Mouse (Mus musculus): Measurements from ENCODE around the gene Ttc9.

The Ttc9 gene

GRCm38 (mm10) chr12:81631661-81632401, 782 bp downstream of the Ttc9 start:
- H3K36me3 ChIP-seq (ENCODE audit: control insufficient read depth, insufficient read depth, low read length, poor library complexity, severe bottlenecking) = no peaks in the 10 kb centered on the region
- no peak for DNase-seq (ENCODE audit: low read depth, low spot score)
- H3K27me3 ChIP-seq (ENCODE audit: control insufficient read depth, insufficient read depth, low read length, poor library complexity, severe bottlenecking) = no peaks in the 10 kb centered on the region

DNA sequence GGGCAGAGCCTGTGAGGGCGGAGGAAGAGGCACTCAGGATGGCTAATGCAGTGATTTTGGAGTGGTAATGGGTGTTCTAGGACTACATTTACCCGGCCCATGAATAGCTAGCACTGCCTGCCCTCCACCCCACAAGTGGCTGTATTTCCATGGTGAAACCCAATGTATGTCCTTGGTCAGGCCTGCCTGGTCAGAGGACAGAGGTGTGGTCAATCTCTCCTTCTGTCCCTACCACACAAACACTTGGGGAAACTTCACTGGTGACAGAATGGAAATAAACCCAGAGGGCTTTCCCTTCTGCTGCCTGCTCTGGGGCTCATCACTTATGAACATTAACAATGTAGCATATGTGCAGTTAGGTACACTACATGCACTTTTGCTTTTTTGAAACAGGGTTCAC, 2.2 kb downstream of the Ttc9 start:
- Histone ChIP-seq H3K27me3 (ENCODE audit: control insufficient read depth, insufficient read depth, low read length, poor library complexity, severe bottlenecking) (no peaks in the 10 kb centered on the region), H3K36me3 (ENCODE audit: control insufficient read depth, insufficient read depth, low read length, poor library complexity, severe bottlenecking) (no peaks in the 10 kb centered on the region)
- no peak for DNase-seq (ENCODE audit: low read depth, low spot score)

DNA sequence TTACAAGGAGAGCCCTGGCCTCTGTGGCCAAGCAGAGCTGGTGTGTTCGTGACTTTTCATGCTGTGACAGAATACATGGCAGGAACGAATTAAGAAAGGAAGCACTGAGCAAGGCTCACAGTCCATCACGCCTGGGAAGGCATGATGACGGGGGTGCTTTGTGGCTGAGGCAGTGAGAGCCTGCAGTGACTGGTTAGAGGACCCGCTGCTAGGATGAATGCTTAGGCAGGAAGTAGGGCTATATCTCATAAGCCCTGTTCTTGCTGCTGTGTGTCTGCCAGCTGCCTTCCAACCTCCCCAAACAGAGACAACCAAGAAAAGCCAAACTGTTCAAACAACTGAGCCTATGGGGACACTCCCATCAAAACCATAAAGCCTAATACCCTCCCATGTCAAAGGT, 9.6 kb downstream of the Ttc9 start:
- no peak for DNase-seq (ENCODE audit: low read depth, low spot score)
- H3K36me3 ChIP-seq (ENCODE audit: control insufficient read depth, insufficient read depth, low read length, poor library complexity, severe bottlenecking) = no peaks in the 10 kb centered on the region

DNA sequence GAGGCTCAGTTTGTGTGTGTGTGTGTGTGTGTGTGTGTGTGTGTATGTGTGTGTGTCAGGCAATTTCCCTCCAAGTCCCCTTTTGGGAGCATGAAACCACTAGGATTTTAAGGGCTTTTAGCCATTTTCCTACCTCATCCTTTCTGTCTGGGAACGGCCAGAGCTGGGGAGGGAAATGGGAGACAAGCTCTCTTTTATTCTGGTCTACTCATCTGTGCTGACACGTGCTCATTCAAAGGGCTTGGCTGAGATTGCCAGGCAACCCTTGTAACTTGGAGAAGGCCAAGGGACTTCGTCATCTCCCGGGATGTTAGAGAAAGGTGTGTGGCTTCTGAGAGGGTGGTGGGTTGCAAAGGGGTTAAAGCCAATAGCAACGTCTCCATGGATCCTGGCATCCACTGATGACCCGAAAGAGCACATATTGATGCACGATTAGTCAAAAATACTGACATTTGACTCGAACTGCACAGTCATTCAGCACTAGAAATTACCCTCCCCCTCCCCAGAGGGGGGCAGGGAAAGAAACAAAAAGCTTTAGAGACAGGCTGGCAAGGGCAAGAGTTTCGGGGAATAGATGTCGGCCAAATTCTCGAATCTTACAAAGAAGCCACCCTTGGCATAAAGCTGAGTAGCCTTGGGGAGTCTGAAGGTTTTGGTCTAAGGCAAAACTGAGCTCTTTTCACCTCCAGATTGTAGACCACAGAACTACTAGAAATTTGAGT, 11.5 kb downstream of the Ttc9 start:
- DNase-seq (ENCODE audit: low read depth, low spot score) = no peak
- no peaks in the 10 kb centered on the region for H3K36me3 ChIP-seq (ENCODE audit: control insufficient read depth, insufficient read depth, low read length, poor library complexity, severe bottlenecking)
- H3K27me3 ChIP-seq (ENCODE audit: control insufficient read depth, insufficient read depth, low read length, poor library complexity, severe bottlenecking) = no peaks in the 10 kb centered on the region

More for the DNA sequence above, 9.6 kb downstream of the Ttc9 start:
- no peaks in the 10 kb centered on the region for H3K27me3 ChIP-seq (ENCODE audit: control insufficient read depth, insufficient read depth, low read length, poor library complexity, severe bottlenecking)

- no peak for DNase-seq (ENCODE audit: low read depth, low spot score)
- Histone ChIP-seq H3K27me3 (ENCODE audit: control insufficient read depth, insufficient read depth, low read length, poor library complexity, severe bottlenecking) (no peaks in the 10 kb centered on the region), H3K36me3 (ENCODE audit: control insufficient read depth, insufficient read depth, low read length, poor library complexity, severe bottlenecking) (no peaks in the 10 kb centered on the region)
Measured at GRCm38 (mm10) chr12:81646811-81647210, 15.8 kb downstream of the Ttc9 start.

DNA sequence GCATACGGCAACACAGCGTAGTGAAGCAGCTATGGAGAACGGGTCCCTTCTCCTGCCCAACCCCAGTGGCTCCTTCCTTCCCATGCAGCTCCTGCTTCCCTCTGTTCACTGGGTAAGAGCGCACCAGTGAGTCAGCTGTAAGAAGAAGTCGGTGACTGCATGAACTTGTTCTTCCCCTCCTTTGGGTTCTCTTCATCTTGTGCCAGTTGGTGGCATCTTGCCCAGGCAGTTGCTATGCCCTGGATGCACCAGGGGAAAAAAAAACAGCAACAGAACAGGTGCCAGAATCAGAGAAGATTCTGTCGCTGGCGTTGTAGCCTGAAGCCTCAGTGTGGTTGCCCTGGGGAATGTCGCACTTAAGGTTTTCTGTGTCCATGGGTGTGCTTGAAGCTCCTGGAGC, 22.3 kb downstream of the Ttc9 start:
- no peak for DNase-seq (ENCODE audit: low read depth, low spot score)
- no peaks in the 10 kb centered on the region for H3K27me3 ChIP-seq (ENCODE audit: control insufficient read depth, insufficient read depth, low read length, poor library complexity, severe bottlenecking)
- H3K36me3 ChIP-seq (ENCODE audit: control insufficient read depth, insufficient read depth, low read length, poor library complexity, severe bottlenecking) = no peaks in the 10 kb centered on the region

DNA sequence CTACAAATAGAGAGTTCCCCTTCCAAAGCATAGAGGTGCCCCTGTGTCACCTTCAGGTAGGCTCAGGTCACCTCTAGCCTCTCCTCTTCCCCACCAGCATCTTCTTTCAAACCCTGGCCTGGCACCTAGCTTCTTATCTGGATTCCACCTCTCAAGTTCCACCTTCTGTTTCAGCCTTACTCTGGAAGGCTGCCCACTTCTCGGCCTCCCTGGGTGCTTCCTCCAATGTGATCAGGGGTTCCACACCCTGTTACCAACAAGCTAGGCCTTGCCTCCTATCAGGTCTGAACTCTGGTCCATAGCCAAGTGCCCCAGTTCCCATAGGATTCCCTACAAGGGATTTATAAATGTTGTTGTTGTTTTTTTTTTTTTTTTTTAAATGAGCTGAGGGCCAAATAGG, 26.3 kb downstream of the Ttc9 start:
- no peak for DNase-seq (ENCODE audit: low read depth, low spot score)
- no peaks in the 10 kb centered on the region for H3K36me3 ChIP-seq (ENCODE audit: control insufficient read depth, insufficient read depth, low read length, poor library complexity, severe bottlenecking)
- no peaks in the 10 kb centered on the region for H3K27me3 ChIP-seq (ENCODE audit: control insufficient read depth, insufficient read depth, low read length, poor library complexity, severe bottlenecking)

GRCm38 (mm10) chr12:81658086-81658485, 27.0 kb downstream of the Ttc9 start:
- DNase-seq (ENCODE audit: low read depth, low spot score) = peak; percentile 49
- Histone ChIP-seq H3K27me3 (ENCODE audit: control insufficient read depth, insufficient read depth, low read length, poor library complexity, severe bottlenecking) (no peaks in the 10 kb centered on the region), H3K36me3 (ENCODE audit: control insufficient read depth, insufficient read depth, low read length, poor library complexity, severe bottlenecking) (no peaks in the 10 kb centered on the region)

DNA sequence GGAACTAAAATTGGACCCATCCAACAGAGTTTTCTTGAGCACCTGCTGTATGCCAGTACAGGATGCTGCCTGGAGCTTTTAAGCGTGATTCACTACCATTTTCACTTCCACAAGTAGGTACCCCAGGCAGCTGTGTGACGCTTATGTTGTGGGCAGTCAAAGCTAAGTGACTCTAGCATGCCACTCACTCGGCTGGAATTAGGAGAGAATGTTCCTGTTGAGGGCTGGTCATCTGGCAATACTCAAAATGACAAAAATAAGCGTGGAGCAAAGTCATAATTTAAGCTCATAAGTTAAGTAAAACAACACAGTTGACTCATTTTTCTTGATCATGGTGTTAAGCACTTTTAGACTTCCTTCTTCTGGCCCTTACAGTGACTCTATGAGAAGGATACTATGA, 31.0 kb downstream of the Ttc9 start:
- Histone ChIP-seq H3K27me3 (ENCODE audit: control insufficient read depth, insufficient read depth, low read length, poor library complexity, severe bottlenecking) (no peaks in the 10 kb centered on the region), H3K36me3 (ENCODE audit: control insufficient read depth, insufficient read depth, low read length, poor library complexity, severe bottlenecking) (no peaks in the 10 kb centered on the region)
- DNase-seq (ENCODE audit: low read depth, low spot score) = peak; percentile 5

- Histone ChIP-seq H3K36me3 (ENCODE audit: control insufficient read depth, insufficient read depth, low read length, poor library complexity, severe bottlenecking) (no peaks in the 10 kb centered on the region), H3K27me3 (ENCODE audit: control insufficient read depth, insufficient read depth, low read length, poor library complexity, severe bottlenecking) (no peaks in the 10 kb centered on the region)
- peak; percentile 10 for DNase-seq (ENCODE audit: low read depth, low spot score)
Measured at GRCm38 (mm10) chr12:81663116-81663515, 32.1 kb downstream of the Ttc9 start.

GRCm38 (mm10) chr12:81663906-81664305, 32.9 kb downstream of the Ttc9 start:
- no peak for DNase-seq (ENCODE audit: low read depth, low spot score)
- no peaks in the 10 kb centered on the region for H3K36me3 ChIP-seq (ENCODE audit: control insufficient read depth, insufficient read depth, low read length, poor library complexity, severe bottlenecking)
- no peaks in the 10 kb centered on the region for H3K27me3 ChIP-seq (ENCODE audit: control insufficient read depth, insufficient read depth, low read length, poor library complexity, severe bottlenecking)

DNA sequence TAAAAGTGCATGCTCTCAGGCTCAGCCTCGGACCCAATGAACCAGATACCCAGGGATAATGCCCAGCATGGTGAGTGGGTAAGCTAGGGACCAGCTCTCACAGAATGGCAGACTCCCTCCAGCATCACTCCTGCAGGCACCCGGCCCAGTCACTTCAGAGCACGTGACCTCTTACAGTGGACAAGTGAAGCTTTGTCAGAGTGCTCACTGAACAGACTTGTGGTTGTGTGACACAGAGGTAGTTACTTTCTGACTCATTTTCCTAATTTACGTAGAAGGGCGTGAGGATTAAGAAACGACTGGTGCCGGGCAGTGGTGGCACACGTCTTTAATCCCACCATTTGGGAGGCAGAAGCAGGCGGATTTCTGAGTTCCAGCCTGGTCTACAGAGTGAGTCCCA, 37.4 kb downstream of the Ttc9 start:
- DNase-seq (ENCODE audit: low read depth, low spot score) = no peak
- no peaks in the 10 kb centered on the region for H3K27me3 ChIP-seq (ENCODE audit: control insufficient read depth, insufficient read depth, low read length, poor library complexity, severe bottlenecking)
- H3K36me3 ChIP-seq (ENCODE audit: control insufficient read depth, insufficient read depth, low read length, poor library complexity, severe bottlenecking) = no peaks in the 10 kb centered on the region

DNA sequence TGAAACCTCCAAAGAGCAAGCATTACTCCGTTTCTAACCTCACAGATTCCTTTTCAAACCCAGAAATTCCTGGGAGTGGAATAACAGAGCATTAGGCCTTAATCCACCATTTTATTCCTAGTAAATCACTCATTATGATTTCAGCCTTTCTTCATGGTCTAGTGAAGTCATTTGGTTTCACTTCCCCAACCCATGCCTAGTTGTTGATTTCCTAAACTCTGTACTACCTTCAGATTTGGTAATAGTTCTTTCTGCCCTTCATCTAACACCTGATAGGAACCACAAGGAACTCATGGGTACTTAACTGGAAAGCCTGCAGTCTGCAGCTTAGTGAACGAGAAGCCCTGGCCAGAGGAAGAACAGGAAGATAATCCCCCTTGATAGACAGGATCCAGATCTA, 44.5 kb downstream of the Ttc9 start:
- peak; percentile 70 for DNase-seq (ENCODE audit: low read depth, low spot score)
- H3K27me3 ChIP-seq (ENCODE audit: control insufficient read depth, insufficient read depth, low read length, poor library complexity, severe bottlenecking) = no peaks in the 10 kb centered on the region

GRCm38 (mm10) chr12:81679807-81680529, 48.9 kb downstream of the Ttc9 start:
- H3K36me3 ChIP-seq (ENCODE audit: control insufficient read depth, insufficient read depth, low read length, poor library complexity, severe bottlenecking) = no peaks in the 10 kb centered on the region
- no peaks in the 10 kb centered on the region for H3K27me3 ChIP-seq (ENCODE audit: control insufficient read depth, insufficient read depth, low read length, poor library complexity, severe bottlenecking)
- no peak for DNase-seq (ENCODE audit: low read depth, low spot score)

More for the DNA sequence above, 44.5 kb downstream of the Ttc9 start:
- no peaks in the 10 kb centered on the region for H3K36me3 ChIP-seq (ENCODE audit: control insufficient read depth, insufficient read depth, low read length, poor library complexity, severe bottlenecking)

- H3K27me3 ChIP-seq (ENCODE audit: control insufficient read depth, insufficient read depth, low read length, poor library complexity, severe bottlenecking) = no peaks in the 10 kb centered on the region
- H3K36me3 ChIP-seq (ENCODE audit: control insufficient read depth, insufficient read depth, low read length, poor library complexity, severe bottlenecking) = no peaks in the 10 kb centered on the region
- no peak for DNase-seq (ENCODE audit: low read depth, low spot score)
Measured at GRCm38 (mm10) chr12:81683395-81683794, 52.3 kb downstream of the Ttc9 start.

All from splenic B cell, adult 2 months (primary cell).